Mouse (Mus musculus): ENCODE results near the gene Tfdp2.

- TF ChIP-seq MAX (IDR thresholded peaks at IDR 0.05; ENCODE audit: low read depth) (no peak), POLR2A (IDR thresholded peaks at IDR 0.05; ENCODE audit: insufficient read length, low read depth) (no peak), MYOG (IDR thresholded peaks at IDR 0.05; ENCODE audit: control insufficient read depth in 1 of 3, insufficient read depth in 1 of 3, insufficient read length in 2 of 3, low read depth in 2 of 3) (no peak), SRF (IDR thresholded peaks at IDR 0.05; ENCODE audit: control insufficient read depth, insufficient read length, low read depth) (no peak), TCF3 (IDR thresholded peaks at IDR 0.05; ENCODE audit: insufficient read length, low read depth) (no peak), MYOD1 (IDR thresholded peaks at IDR 0.05; ENCODE audit: control insufficient read depth in 1 of 3, insufficient read length in 2 of 3, low read depth in 2 of 3) (no peak), TCF12 (IDR thresholded peaks at IDR 0.05; ENCODE audit: insufficient read depth, poor library complexity, severe bottlenecking) (no peak), CEBPB (IDR thresholded peaks at IDR 0.05; ENCODE audit: insufficient read depth, poor library complexity, severe bottlenecking) (no peak), POLR2AphosphoS2 (IDR thresholded peaks at IDR 0.05; ENCODE audit: insufficient read length, low read depth) (no peak), E2F4 (IDR thresholded peaks at IDR 0.05; ENCODE audit: insufficient read depth) (no peak), USF1 (IDR thresholded peaks at IDR 0.05; ENCODE audit: low read depth) (no peak)
Observed at GRCm38 (mm10) chr9:96319333-96319732, 123.3 kb downstream of the Tfdp2 start.

Data from myocyte (in vitro differentiated cells).